Mouse (Mus musculus) embryonic facial prominence, embryonic 12.5 days (tissue): ENCODE data around the gene Tm4sf5. TPM values are rescaled to one million over a fixed set of nuclear protein-coding genes. Genes with fewer than 3 reads are reported as not detected.
"Not testable (repeated sequence)": the region's sequence is repeated elsewhere in the genome, so short reads cannot be mapped to it uniquely, and the experiment has no call there.

Experiments
- ATAC-seq: fragments of 200-750 bp; cut with Nextera tagmentation; 2 replicates; pipeline ENCODE4 v1.8.0; 2017; ENCODE audit not compliant: insufficient number of reproducible peaks, insufficient read depth, low FRiP score, low TSS enrichment
- H3K27ac ChIP-seq: fragments of 300-500 bp; sonication (generic); 2 replicates; pipeline ENCODE4 v1.5.1; 2016; ENCODE audit warnings: mild to moderate bottlenecking
- H3K27me3 ChIP-seq: fragments of 300-500 bp; sonication (generic); 2 replicates; pipeline ENCODE4 v1.6.1; 2016; ENCODE audit warnings: mild to moderate bottlenecking, moderate library complexity
- H3K36me3 ChIP-seq: fragments of 300-500 bp; sonication (generic); 2 replicates; pipeline ENCODE4 v1.6.1; 2016; ENCODE audit warnings: mild to moderate bottlenecking
- H3K4me1 ChIP-seq: fragments of 300-500 bp; sonication (generic); 2 replicates; pipeline ENCODE4 v1.6.1; 2016
- H3K4me2 ChIP-seq: fragments of 300-500 bp; sonication (generic); replicated peaks from 2 replicates; pipeline ENCODE4 v1.6.1; 2016; ENCODE audit warnings: mild to moderate bottlenecking, moderate library complexity
- H3K4me3 ChIP-seq: fragments of 300-500 bp; sonication (generic); 2 replicates; pipeline ENCODE4 v1.5.1; 2016; ENCODE audit warnings: mild to moderate bottlenecking
- H3K9ac ChIP-seq: fragments of 300-500 bp; sonication (generic); 2 replicates; pipeline ENCODE4 v1.6.1; 2016; ENCODE audit warnings: mild to moderate bottlenecking, moderate library complexity
- H3K9me3 ChIP-seq: fragments of 300-500 bp; sonication (generic); 2 replicates; pipeline ENCODE4 v1.6.1; 2016; ENCODE audit warnings: mild to moderate bottlenecking, moderate library complexity
- WGBS: fragments of 180-500 bp; shearing (Covaris S2); methylation state at CpG from one replicate; pipeline ENCODE4 v1.1.7; 2016; 5-methylcytosine and 5-hydroxymethylcytosine counted together
- polyA plus RNA-seq: library from polyadenylated mRNA; unstranded; fragments of >200 nt; fragmentation: Nextera tagmentation; extraction: Ambion mirVana; gene quantifications from 2 replicates; pipeline ENCODE4 v1.2.1, GENCODE M21; 2016

Tm4sf5 gene
- 0.32 TPM in 1 of 2 replicates, not detected in the other for polyA plus RNA-seq

GRCm38 (mm10) chr11:70504970-70505369 is at the start of gene Tm4sf5:
TSS of gene Tm4sf5 (plus strand) at chr11:70505244.
- 74% methylated on average over 9 of the region's 9 CpGs for WGBS
- Histone ChIP-seq H3K36me3 (no peaks in the 10 kb centered on the region), H3K9me3 (no peaks in the 10 kb centered on the region), H3K27me3 (peaks cover 7% of the 10 kb centered on the region), H3K9ac (no peak within 1 kb of the TSS), H3K4me3 (no peak within 1 kb of the TSS), H3K4me1 (no peaks in the 10 kb centered on the region), H3K27ac (no peak within 1 kb of the TSS), H3K4me2 (no peak within 1 kb of the TSS)
- ATAC-seq = no peak

- H3K27ac ChIP-seq = no peak within 1 kb of the TSS
- 20% methylated on average over 31 of the region's 32 CpGs for WGBS
- H3K9me3 ChIP-seq = no peaks in the 10 kb centered on the region
- no peak for ATAC-seq
- peak within 1 kb of the TSS; percentile 60 for H3K9ac ChIP-seq
- H3K36me3 ChIP-seq = no peaks in the 10 kb centered on the region
- peak within 1 kb of the TSS; percentile 91 for H3K4me2 ChIP-seq
- peaks cover 46% of the 10 kb centered on the region for H3K27me3 ChIP-seq
- H3K4me3 ChIP-seq = peak within 1 kb of the TSS; percentile 49
- 0 out of 2 replicates have a peak, but pooled peaks cover 4% of the 10 kb centered on the region for H3K4me1 ChIP-seq
These were observed 46.1 kb upstream of the Tm4sf5 start, which contains the start of gene Zmynd15 for GRCm38 (mm10) chr11:70458688-70459600. TSS of gene Zmynd15 (plus strand) at chr11:70459433.

- Histone ChIP-seq H3K4me1 (0 out of 2 replicates have a peak, but pooled peaks cover 4% of the 10 kb centered on the region), H3K27ac (no peak within 1 kb of the TSS), H3K36me3 (no peaks in the 10 kb centered on the region), H3K9me3 (no peaks in the 10 kb centered on the region), H3K9ac (peak within 1 kb of the TSS; percentile 60), H3K4me3 (peak within 1 kb of the TSS; percentile 49), H3K27me3 (peaks cover 53% of the 10 kb centered on the region), H3K4me2 (peak within 1 kb of the TSS; percentile 91)
- ATAC-seq = no peak
- 5% methylated on average over 30 of the region's 30 CpGs for WGBS
These were observed 45.4 kb upstream of the Tm4sf5 start, which contains the start of gene Cxcl16 for GRCm38 (mm10) chr11:70459601-70460101. TSS of gene Cxcl16 (minus strand) at chr11:70459984.

GRCm38 (mm10) chr11:70463970-70464369 is 41.1 kb upstream of the Tm4sf5 start:
- H3K4me2 ChIP-seq = no peak overlapping the region
- 77% methylated on average over 5 of the region's 5 CpGs for WGBS
- H3K36me3 ChIP-seq = no peaks in the 10 kb centered on the region
- H3K4me1 ChIP-seq = peaks cover 7% of the 10 kb centered on the region; the same call in 1 of the 2 replicates
- H3K4me3 ChIP-seq = no peak overlapping the region
- H3K9ac ChIP-seq = peak overlapping the region; percentile 4; the same call in 1 of the 2 replicates
- H3K27ac ChIP-seq = no peak overlapping the region
- ATAC-seq = no peak
- no peaks in the 10 kb centered on the region for H3K9me3 ChIP-seq
- peaks cover 67% of the 10 kb centered on the region for H3K27me3 ChIP-seq

- peaks cover 56% of the 10 kb centered on the region for H3K27me3 ChIP-seq
These were observed 39.8 kb upstream of the Tm4sf5 start for GRCm38 (mm10) chr11:70465211-70465610.

GRCm38 (mm10) chr11:70465824-70466223 is 39.2 kb upstream of the Tm4sf5 start:
- no peak overlapping the region for H3K27ac ChIP-seq
- peaks cover 50% of the 10 kb centered on the region for H3K27me3 ChIP-seq
- ATAC-seq = no peak

More at GRCm38 (mm10) chr11:70465211-70465610, 39.8 kb upstream of the Tm4sf5 start:
- Histone ChIP-seq H3K36me3 (no peaks in the 10 kb centered on the region), H3K27ac (no peak overlapping the region), H3K9ac (no peak overlapping the region), H3K4me3 (peak overlapping the region; percentile 29; the same call in 1 of the 2 replicates), H3K4me2 (peak overlapping the region; percentile 46), H3K4me1 (peaks cover 7% of the 10 kb centered on the region; the same call in 1 of the 2 replicates), H3K9me3 (no peaks in the 10 kb centered on the region)
- ATAC-seq = no peak
- 21% methylated on average over 16 of the region's 16 CpGs for WGBS

GRCm38 (mm10) chr11:70467902-70468619 is 37.0 kb upstream of the Tm4sf5 start:
- H3K4me2 ChIP-seq = no peak overlapping the region
- H3K4me3 ChIP-seq = no peak overlapping the region
- peaks cover 7% of the 10 kb centered on the region; the same call in 1 of the 2 replicates for H3K4me1 ChIP-seq
- H3K9ac ChIP-seq = no peak overlapping the region
- no peak overlapping the region for H3K27ac ChIP-seq
- H3K27me3 ChIP-seq = peaks cover 38% of the 10 kb centered on the region
- no peaks in the 10 kb centered on the region for H3K9me3 ChIP-seq
- ATAC-seq = no peak
- 83% methylated on average over 5 of the region's 5 CpGs for WGBS
- H3K36me3 ChIP-seq = no peaks in the 10 kb centered on the region

More at GRCm38 (mm10) chr11:70465824-70466223, 39.2 kb upstream of the Tm4sf5 start:
- no peaks in the 10 kb centered on the region for H3K9me3 ChIP-seq
- H3K4me1 ChIP-seq = peaks cover 7% of the 10 kb centered on the region; the same call in 1 of the 2 replicates
- no peak overlapping the region for H3K9ac ChIP-seq
- H3K4me2 ChIP-seq = peak overlapping the region; percentile 46
- 4% methylated on average over 23 of the region's 23 CpGs for WGBS
- H3K4me3 ChIP-seq = peak overlapping the region; percentile 29
- H3K36me3 ChIP-seq = no peaks in the 10 kb centered on the region

GRCm38 (mm10) chr11:70469764-70470163 is 35.3 kb upstream of the Tm4sf5 start:
- Histone ChIP-seq H3K27me3 (peaks cover 21% of the 10 kb centered on the region), H3K4me3 (no peak overlapping the region), H3K9me3 (no peaks in the 10 kb centered on the region), H3K27ac (no peak overlapping the region), H3K36me3 (no peaks in the 10 kb centered on the region), H3K4me2 (no peak overlapping the region), H3K9ac (no peak overlapping the region), H3K4me1 (peaks cover 7% of the 10 kb centered on the region; the same call in 1 of the 2 replicates)
- no peak for ATAC-seq
- WGBS = 91% methylated on average over 3 of the region's 3 CpGs

- Histone ChIP-seq H3K4me2 (no peak overlapping the region), H3K27me3 (no peaks in the 10 kb centered on the region), H3K9me3 (no peaks in the 10 kb centered on the region), H3K27ac (no peak overlapping the region), H3K4me3 (no peak overlapping the region), H3K9ac (no peak overlapping the region), H3K4me1 (no peaks in the 10 kb centered on the region), H3K36me3 (no peaks in the 10 kb centered on the region)
- ATAC-seq = no peak
These were observed 32.3 kb upstream of the Tm4sf5 start for GRCm38 (mm10) chr11:70472716-70473115.

- H3K4me1 ChIP-seq, H3K4me2 ChIP-seq, H3K4me3 ChIP-seq, ATAC-seq, H3K27me3 ChIP-seq, H3K9ac ChIP-seq, H3K36me3 ChIP-seq, H3K9me3 ChIP-seq, H3K27ac ChIP-seq: not testable (repeated sequence)
- WGBS = 85% methylated on average over 5 of the region's 5 CpGs
These were observed 31.8 kb upstream of the Tm4sf5 start for GRCm38 (mm10) chr11:70473291-70473690.

- ATAC-seq = no peak
- H3K9me3 ChIP-seq = no peaks in the 10 kb centered on the region
- no peaks in the 10 kb centered on the region for H3K36me3 ChIP-seq
- H3K27ac ChIP-seq = no peak overlapping the region
- no peak overlapping the region for H3K4me3 ChIP-seq
- no peaks in the 10 kb centered on the region for H3K4me1 ChIP-seq
- no peak overlapping the region for H3K4me2 ChIP-seq
- no peaks in the 10 kb centered on the region for H3K27me3 ChIP-seq
- H3K9ac ChIP-seq = no peak overlapping the region
- 73% methylated on average over 12 of the region's 12 CpGs for WGBS
These were observed 30.0 kb upstream of the Tm4sf5 start for GRCm38 (mm10) chr11:70474872-70475534.
